Mouse (Mus musculus) adrenal gland, postnatal 4 days (tissue): ENCODE measurements around the gene Pla2g6. TPM values are rescaled to one million over a fixed set of nuclear protein-coding genes. Genes with fewer than 3 reads are reported as not detected.
A peak's percentile ranks its signal among the peaks of the same experiment; 100 is the strongest.

Experiments
- DNase-seq, 2 experiments: peaks; one replicate each; pipeline ENCODE4 v3.0.0; 2021 to 2022; ENCODE audit warnings: low spot score in 2 of 2, mixed read lengths in 2 of 2
- total RNA-seq, 2 experiments: library from RNA; stranded (reverse); gene quantifications; 2 replicates each; pipeline ENCODE4 v1.2.3; 2021

Pla2g6 gene
- total RNA-seq, 2 experiments from 2014 or later = 25.3 to 28.2 TPM

GRCm38 (mm10) chr15:79277728-79278127, 50.5 kb downstream of the Pla2g6 start:
- no peak for DNase-seq

DNA sequence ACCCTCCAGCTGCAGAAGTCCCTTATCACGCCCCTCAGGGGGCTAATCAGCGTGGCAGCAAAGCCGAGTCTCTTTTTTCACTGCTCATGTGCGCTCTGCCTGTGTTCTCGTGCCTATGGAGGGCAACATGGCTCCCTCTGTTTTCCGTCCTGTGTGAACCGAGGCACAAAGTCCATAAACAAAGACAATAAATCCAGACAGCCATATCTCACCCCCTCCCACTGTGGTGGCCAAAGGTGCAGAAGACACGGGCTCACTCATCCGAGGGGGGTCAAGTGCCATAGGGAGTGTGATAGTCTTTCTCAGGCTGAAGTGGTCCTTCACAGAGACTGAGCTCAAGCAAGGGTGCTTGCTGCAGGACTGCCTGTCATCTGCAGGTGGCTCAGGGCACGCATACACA, 55.2 kb downstream of the Pla2g6 start:
- no peak for DNase-seq

- DNase-seq = no peak
Observed at GRCm38 (mm10) chr15:79271124-79271746, 57.0 kb downstream of the Pla2g6 start.

DNA sequence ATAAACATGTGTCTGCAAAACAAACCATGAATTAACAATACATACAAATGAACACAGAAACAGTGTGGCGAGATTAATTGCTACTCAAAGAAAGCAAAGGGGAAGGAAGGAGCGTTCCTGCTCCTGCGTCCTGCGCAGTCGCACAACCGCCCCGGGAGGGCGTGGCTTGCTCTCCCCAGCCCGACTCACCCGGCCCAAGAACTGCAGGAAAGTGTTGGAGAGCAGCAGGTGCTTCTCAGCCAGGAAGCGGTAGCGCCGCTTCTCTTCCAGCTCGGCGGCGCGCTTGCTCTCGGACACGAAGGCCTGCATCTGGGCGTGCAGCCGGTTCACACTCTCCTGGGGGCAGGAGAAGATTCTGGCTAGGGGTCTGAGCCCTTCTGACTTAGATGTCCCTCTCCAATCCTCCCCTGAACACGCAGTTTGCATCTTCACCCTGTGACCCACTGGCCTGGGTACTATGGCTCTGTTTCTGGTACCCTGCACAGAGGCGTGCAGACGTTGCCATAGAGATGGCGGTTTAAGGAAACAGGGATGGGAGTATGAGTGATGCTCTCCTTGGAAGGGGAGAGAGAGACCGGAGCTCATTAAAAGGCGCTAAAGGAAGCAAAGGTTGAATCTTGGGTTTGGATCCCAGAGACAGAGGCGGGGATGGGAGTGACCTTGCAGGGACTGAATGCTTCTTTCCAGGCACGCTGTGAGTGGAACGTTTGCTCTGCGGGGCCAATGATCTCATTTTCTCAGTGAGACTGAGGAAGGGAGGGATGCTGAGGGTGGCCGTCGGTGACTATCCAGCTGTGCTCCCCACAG, 57.7 kb downstream of the Pla2g6 start:
- DNase-seq = no peak

DNA sequence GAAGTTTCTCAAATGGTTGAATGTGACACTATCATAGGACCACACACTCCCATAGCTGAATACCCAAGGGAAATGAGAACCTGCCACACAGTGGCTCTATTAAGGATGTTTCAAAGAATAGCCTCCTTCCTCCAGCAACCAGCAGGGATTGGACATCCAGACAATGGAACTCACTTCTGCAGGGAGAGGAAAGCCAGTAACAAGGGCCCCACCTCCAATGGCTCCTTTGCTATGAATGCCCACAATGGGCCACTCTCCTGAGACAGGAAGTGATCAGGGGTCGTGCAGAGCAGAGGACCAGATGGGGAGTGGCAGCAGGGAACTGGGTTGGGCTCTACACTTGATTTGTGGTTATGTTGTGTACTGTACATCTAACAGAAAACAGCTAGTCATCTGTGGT, 59.7 kb downstream of the Pla2g6 start:
- no peak for DNase-seq

GRCm38 (mm10) chr15:79265384-79265783, 62.8 kb downstream of the Pla2g6 start:
- no peak for DNase-seq

DNA sequence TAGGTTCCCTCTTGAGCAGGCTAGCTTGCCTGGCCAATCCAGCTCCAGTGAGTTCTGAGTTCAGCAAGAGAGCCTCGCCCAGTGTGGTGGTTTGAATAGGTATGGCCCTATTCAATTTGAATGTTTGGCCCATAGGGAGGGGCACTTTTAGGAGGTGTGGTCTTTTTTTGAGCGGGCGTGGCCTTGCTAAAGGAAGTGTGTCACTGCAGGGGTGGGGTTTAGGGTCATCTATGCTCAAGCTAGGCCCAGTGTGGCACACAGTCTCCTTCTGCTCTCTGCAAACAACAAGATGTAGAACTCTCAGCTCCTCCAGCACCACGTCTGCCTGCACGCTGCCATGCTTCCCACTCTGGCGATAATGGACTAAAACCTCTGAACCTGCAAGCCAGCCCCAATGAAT, 64.5 kb downstream of the Pla2g6 start:
- no peak for DNase-seq

DNA sequence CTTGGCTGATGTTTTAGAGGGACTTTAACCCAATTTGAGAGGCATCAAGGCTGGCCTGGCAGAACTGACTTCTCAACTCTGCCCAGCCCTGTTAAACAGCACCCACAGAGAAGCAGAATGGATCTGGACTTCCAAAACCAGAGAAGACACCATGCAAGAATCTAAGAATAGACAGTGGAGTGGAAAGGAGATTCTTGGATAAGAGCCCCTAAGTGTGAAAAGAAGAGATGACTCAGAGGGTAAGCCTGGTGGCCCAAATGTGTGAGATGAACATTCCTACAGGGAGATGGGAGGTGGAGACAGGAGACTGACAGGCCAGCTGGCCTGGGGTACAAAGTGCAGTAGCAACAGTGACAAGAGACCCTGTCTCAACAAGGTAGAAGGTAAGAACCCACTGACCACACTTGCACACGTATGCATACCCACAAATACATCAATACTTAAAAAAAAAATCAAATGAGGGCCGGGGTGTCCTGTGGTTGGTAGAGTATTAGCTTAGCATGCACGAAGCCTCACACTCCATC, 65.3 kb downstream of the Pla2g6 start:
- no peak for DNase-seq

- DNase-seq = no peak
Observed at GRCm38 (mm10) chr15:79262375-79262774, 65.8 kb downstream of the Pla2g6 start.

DNA sequence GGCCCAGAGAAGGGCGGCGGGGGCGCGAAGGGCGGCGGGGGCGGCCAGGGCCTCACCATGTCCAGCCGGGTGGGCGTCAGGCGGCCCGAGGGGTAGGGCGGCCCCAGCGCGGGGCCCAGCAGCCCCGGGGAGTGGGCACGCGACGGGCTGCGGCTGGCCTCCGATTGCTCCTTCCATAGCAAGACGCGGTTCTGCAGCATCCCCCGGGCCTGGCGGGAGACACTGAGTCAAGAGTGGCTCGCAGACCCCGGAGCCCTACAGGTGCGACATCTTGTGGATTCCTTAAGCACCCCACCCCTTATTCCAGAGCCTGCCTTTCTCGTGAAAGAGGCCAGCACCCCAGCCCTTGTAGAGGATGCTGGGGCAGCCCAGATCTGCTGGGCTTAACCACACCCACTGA, 66.4 kb downstream of the Pla2g6 start:
- DNase-seq = no peak

DNA sequence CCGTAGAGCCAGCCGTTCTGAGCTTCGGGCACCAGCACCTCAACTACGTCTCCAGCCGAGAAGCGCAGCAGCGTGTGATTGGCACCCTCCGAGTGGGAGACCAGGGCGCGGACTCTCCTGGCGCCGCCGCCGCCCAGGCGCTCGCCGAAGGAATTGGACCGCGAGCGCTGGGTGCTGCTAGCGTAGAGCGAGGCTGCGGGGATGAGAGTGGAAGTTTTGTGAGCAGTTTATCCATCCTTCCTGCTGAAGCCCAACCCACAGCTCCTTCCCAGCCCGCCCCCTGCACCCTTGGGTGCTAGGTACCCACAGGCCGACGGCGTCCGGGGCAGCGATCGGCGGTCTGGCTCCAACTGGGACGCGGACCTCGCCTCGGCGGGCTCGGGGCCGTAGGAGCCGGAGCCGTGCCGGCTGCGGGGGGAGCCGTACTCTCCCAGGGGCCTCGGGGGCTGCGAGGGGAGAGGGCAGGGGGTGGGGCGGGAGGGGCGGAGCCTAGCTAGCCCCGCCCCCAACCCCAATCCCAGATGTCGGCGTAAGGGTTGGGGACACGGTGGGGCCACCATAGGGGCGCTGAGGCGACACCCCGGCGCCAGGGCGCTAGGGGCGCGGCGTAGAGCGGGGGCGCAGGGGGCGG, 67.0 kb downstream of the Pla2g6 start:
- no peak for DNase-seq

GRCm38 (mm10) chr15:79258521-79258920, 69.7 kb downstream of the Pla2g6 start:
- no peak for DNase-seq

DNA sequence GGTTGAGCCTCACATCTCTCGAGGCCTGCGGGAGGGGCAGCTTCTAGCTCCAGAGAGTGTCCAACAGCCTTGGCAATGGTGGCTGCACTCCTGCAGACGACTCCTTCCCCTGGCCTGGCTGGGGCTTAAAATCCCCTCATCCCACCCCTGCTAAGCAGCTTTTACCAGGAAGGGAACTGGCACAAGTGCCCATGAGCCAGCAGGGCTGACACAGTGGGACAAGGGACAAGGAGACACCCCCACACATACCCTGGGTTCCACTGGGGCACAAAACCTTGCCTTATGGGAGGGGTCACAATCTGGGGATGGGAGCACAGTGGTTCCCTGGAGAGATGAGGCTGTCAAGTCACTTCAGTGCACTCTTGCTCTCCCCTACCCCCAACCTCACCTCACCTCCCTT, 73.5 kb downstream of the Pla2g6 start, which contains the start of gene Slc16a8:
Slc16a8 (minus strand) TSS at position 101 of the 400 bp plus-strand sequence.
- no peak for DNase-seq

- no peak for DNase-seq
Observed at GRCm38 (mm10) chr15:79252580-79252979, 75.6 kb downstream of the Pla2g6 start.

DNA sequence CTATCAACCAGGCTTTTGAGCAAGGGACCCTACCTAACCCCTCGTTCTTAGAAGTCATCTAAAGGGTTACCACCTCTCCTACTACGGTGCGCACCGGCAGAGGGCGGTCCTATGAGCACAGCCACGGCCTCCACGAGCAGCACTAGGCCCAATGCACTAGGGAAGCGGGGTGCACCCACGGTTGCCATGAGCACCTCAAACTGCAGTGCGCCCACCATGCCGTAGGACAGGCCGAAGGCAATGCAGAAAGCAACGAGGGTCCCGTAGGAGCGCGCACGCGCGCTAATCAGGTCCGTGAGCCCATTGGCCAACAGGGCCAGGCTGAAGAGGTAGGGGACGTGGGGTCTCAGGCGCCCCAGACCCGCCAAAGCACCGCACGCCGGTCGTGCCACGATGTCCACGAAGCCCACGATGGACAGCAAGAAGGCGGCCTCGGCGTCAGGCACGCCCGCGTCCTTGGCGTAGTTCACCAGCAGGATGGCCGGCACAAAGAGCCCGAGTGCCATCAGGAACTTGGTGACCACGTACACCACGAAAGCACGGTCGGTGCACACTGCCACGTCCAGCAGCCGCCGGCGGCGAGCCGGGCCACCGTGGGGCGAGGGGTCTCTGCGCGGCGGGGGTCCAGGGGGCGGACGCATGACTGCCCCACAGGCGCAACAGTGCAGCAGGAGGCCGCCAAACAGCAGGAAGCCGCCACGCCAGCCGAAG, 76.3 kb downstream of the Pla2g6 start:
- no peak for DNase-seq

DNA sequence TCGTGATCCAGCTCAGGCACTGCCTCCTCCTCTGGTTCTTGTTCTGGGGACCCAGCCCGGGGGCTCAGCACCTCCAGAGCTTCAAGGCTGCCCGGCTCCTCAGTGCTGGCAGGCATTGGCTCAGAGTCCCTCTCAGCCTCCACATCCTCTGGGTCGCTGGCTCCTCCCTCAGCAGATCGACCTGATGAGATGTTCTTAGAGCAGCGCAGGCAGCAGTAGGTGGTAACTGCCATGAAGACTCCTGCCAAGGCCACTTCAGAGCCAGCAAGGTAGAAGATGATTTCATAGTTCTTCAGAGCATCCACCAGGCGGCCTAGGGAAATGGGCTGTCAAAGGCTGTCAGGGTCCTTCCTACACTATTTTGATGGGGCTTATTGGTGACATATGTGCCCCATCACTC, 77.0 kb downstream of the Pla2g6 start:
- no peak for DNase-seq

GRCm38 (mm10) chr15:79250236-79250635, 78.0 kb downstream of the Pla2g6 start:
- DNase-seq = no peak

GRCm38 (mm10) chr15:79245321-79245720, 82.9 kb downstream of the Pla2g6 start:
- DNase-seq = no peak

GRCm38 (mm10) chr15:79244071-79244893, 83.9 kb downstream of the Pla2g6 start:
- peak in 1 of 2 experiments; percentile 25 for DNase-seq

DNA sequence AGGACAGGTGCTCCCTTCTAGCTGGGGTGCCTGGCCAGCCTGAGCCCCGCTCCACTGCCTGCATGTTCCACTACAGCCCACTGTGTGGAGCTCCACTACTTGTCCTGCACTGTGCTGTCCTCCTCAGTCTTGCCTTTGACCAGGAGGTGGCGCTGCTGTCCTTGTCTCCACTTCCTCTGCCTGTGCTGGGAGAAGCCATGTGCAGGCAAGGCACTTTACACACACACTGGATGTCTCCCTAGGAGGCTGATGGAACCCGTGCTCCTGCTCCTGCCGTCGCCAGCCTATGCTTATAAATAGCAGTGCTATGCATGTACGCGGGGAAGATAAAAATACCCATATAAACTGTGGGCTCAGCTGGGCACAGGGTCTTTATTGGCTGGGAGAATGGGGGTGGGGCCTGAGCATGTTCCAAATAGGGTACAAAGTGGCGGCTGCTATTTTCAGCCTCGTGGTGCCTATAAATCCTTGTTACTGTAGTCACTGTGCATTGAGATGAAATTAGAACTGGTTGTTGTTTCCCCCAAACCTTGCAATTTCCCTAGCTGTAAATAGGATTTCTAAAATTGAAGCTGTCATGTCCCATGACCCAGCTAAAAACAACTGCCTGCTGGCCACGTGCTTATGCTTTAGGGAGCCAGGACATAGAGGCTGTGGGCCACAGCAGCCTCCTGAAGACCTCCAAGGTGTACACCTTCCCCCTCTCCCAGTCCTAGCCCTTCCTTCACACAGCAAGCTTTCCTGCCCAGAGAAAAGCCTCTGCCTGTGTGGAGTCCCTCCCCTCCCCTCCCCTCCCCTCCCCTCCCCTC, 84.8 kb downstream of the Pla2g6 start:
- DNase-seq = peak; percentile 85 to 96
